Mouse (Mus musculus) midbrain, embryonic 10.5 days (tissue): Measurements from ENCODE around the gene Kansl1. TPM values are rescaled to one million over a fixed set of nuclear protein-coding genes. Genes with fewer than 3 reads are reported as not detected.
"Not testable (repeated sequence)": the region's sequence is repeated elsewhere in the genome, so short reads cannot be mapped to it uniquely, and the experiment has no call there.

Experiments used
- DNase-seq: peaks from one replicate; pipeline ENCODE4 v3.0.0-alpha.2; 2017; ENCODE audit warnings: low spot score
- H3K27ac ChIP-seq: fragments of 300-500 bp; sonication (generic); replicated peaks from 2 replicates; pipeline ENCODE4 v1.5.1; 2016; ENCODE audit warnings: mild to moderate bottlenecking
- H3K27me3 ChIP-seq: fragments of 300-500 bp; sonication (generic); 2 replicates; pipeline ENCODE4 v1.6.1; 2016; ENCODE audit warnings: low read depth, mild to moderate bottlenecking; ENCODE audit not compliant: poor library complexity, severe bottlenecking
- H3K36me3 ChIP-seq: fragments of 300-500 bp; sonication (generic); 2 replicates; pipeline ENCODE4 v1.6.1; 2016; ENCODE audit warnings: mild to moderate bottlenecking, moderate library complexity
- H3K4me1 ChIP-seq: fragments of 300-500 bp; sonication (generic); 2 replicates; pipeline ENCODE4 v1.6.1; 2016
- H3K4me3 ChIP-seq: fragments of 300-500 bp; sonication (generic); 2 replicates; pipeline ENCODE4 v1.5.1; 2016; ENCODE audit warnings: mild to moderate bottlenecking, moderate library complexity
- H3K9me3 ChIP-seq: fragments of 300-500 bp; sonication (generic); replicated peaks from 2 replicates; pipeline ENCODE4 v1.6.1; 2016; ENCODE audit warnings: mild to moderate bottlenecking
- WGBS: fragments of 180-500 bp; shearing (Covaris S2); methylation state at CpG from one replicate; pipeline ENCODE4 v1.1.7; 2016; 5-methylcytosine and 5-hydroxymethylcytosine counted together
- polyA plus RNA-seq: library from polyadenylated mRNA; unstranded; fragments of >200 nt; fragmentation: Nextera tagmentation; extraction: Ambion mirVana; gene quantifications from 2 replicates; pipeline ENCODE4 v1.2.1, GENCODE M21; 2016

Gene Kansl1
- polyA plus RNA-seq, 1 experiment from 2014 or later, result 24.5 TPM

DNA sequence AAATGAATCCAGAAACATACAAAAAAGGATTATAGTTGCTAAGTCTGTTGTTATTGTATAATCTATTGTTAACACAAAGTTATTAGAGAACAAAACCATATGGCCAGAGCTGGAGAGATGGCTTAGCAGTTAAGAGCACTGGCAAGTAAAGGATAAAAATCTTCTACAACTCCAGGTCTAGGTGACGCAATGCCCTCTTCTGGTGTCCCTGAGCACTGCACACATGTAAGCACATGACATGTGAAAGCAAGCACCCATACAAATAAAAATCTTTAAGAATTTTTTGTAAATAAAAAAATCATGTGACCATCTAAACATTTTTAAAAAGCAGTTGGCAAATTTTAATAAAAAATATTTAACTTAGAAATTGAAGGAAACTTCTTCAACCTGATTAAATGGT is 17.4 kb downstream of the Kansl1 start:
- Histone ChIP-seq H3K4me1 (no peaks in the 10 kb centered on the region), H3K4me3 (no peak overlapping the region), H3K27me3 (no peaks in the 10 kb centered on the region), H3K36me3 (peaks cover 29% of the 10 kb centered on the region), H3K27ac (no peak overlapping the region), H3K9me3 (0 out of 2 replicates have a peak, but pooled peaks cover 6% of the 10 kb centered on the region)
- DNase-seq, result no peak
- 94% methylated on average over 1 of the region's 1 CpGs for WGBS

DNA sequence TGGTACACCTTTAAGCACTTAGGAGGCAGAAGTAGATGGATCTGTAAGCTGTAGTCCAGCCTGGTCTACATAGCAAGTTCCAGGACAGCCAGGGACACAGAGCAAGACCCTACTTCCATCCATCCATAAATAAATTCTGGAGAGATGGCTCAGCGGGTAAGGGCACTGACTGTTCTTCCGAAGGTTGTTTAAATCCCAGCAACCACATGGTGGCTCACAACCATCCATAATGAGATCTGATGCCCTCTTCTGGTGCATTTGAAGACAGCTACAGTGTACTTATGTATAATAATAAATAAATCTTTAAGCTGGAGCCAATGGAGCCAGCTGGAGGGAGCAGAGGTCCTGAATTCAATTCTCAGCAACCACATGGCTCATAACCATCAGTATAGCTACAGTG is 20.2 kb downstream of the Kansl1 start:
- not testable (repeated sequence) for H3K4me3 ChIP-seq, H3K27ac ChIP-seq, H3K4me1 ChIP-seq, DNase-seq, H3K27me3 ChIP-seq, H3K9me3 ChIP-seq
- H3K36me3 ChIP-seq, result peaks cover 30% of the 10 kb centered on the region
- 77% methylated on average over 2 of the region's 2 CpGs for WGBS

GRCm38 (mm10) chr11:104445538-104445937 is 23.1 kb downstream of the Kansl1 start:
- Histone ChIP-seq H3K27me3 (no peaks in the 10 kb centered on the region), H3K36me3 (peaks cover 22% of the 10 kb centered on the region), H3K9me3 (0 out of 2 replicates have a peak, but pooled peaks cover 6% of the 10 kb centered on the region), H3K4me1 (peaks cover 8% of the 10 kb centered on the region), H3K4me3 (no peak overlapping the region), H3K27ac (no peak overlapping the region)
- WGBS, result 94% methylated on average over 2 of the region's 2 CpGs
- no peak for DNase-seq

GRCm38 (mm10) chr11:104445044-104445443 is 23.6 kb downstream of the Kansl1 start:
- H3K27me3 ChIP-seq, result no peaks in the 10 kb centered on the region
- peaks cover 8% of the 10 kb centered on the region for H3K4me1 ChIP-seq
- 93% methylated on average over 1 of the region's 1 CpGs for WGBS

GRCm38 (mm10) chr11:104443359-104443758 is 25.3 kb downstream of the Kansl1 start:
- Histone ChIP-seq H3K36me3 (peaks cover 8% of the 10 kb centered on the region; the same call in 1 of the 2 replicates), H3K4me3 (peak overlapping the region; percentile 83), H3K4me1 (peaks cover 23% of the 10 kb centered on the region), H3K27ac (no peak overlapping the region), H3K27me3 (no peaks in the 10 kb centered on the region), H3K9me3 (no peaks in the 10 kb centered on the region)
- no peak for DNase-seq
- 53% methylated on average over 2 of the region's 2 CpGs for WGBS

More at GRCm38 (mm10) chr11:104445044-104445443, 23.6 kb downstream of the Kansl1 start:
- H3K4me3 ChIP-seq, result no peak overlapping the region
- H3K36me3 ChIP-seq, result peaks cover 19% of the 10 kb centered on the region
- H3K9me3 ChIP-seq, result 0 out of 2 replicates have a peak, but pooled peaks cover 6% of the 10 kb centered on the region
- no peak for DNase-seq
- H3K27ac ChIP-seq, result no peak overlapping the region

- Histone ChIP-seq H3K27ac (peak overlapping the region; percentile 100), H3K4me1 (peaks cover 24% of the 10 kb centered on the region), H3K27me3 (no peaks in the 10 kb centered on the region), H3K4me3 (peak overlapping the region; percentile 83), H3K9me3 (no peaks in the 10 kb centered on the region), H3K36me3 (peaks cover 8% of the 10 kb centered on the region; the same call in 1 of the 2 replicates)
- WGBS, result under 1% methylated on average over 81 of the region's 82 CpGs
- peak; percentile 96 for DNase-seq
These were observed 26.1 kb downstream of the Kansl1 start for GRCm38 (mm10) chr11:104442333-104443136.

GRCm38 (mm10) chr11:104441475-104442332 is 27.0 kb downstream of the Kansl1 start:
- H3K4me1 ChIP-seq, result peaks cover 27% of the 10 kb centered on the region
- WGBS, result under 1% methylated on average over 76 of the region's 92 CpGs
- no peaks in the 10 kb centered on the region for H3K9me3 ChIP-seq
- DNase-seq, result peak; percentile 85
- peak overlapping the region; percentile 83 for H3K4me3 ChIP-seq
- H3K27me3 ChIP-seq, result no peaks in the 10 kb centered on the region
- peak overlapping the region; percentile 100 for H3K27ac ChIP-seq
- H3K36me3 ChIP-seq, result peaks cover 8% of the 10 kb centered on the region; the same call in 1 of the 2 replicates

DNA sequence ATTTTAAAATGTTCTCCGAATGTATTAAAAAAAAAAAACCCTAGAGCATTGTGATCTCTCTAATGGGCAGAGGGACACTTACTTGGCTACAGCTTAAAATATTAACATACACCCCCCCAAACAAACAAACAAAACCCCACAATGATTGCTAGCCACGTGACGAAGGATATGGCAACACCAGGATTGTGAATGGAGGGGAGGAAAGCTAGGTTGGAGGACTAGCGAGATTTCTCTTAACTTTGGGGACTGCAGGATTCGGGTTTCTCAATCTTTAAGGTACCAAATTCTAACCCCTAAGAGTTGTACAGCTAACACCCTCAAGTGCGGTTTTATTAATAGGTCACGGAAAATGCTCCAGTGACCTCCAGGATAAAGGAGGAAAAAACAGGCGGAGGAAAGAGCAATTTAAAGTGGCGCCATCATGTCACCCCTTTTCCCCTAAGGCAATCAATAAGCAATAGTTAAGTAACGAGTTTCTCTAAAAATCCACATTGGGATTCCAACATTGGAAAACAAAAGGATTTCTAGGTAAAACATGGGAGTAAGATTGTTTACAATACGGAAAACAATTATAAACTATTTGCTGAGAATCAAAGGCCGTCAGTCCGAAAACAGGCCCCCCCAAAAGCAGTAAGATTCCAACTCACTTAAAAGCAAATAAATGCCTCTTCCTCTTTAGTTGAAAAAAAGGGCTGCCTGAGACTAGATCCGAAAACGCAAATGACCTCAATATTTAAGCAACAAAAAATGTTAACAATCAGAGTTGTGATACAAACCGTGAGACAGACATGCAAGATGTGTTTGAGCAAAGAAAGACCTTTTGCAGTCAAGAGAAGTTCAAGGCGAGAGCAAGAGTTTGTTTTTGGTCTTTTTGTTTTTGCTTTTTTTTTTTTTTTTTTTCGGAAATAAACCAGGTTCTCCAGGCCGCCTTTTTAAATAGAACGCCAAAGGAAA is 27.9 kb downstream of the Kansl1 start:
- DNase-seq, result peak; percentile 28
- no peaks in the 10 kb centered on the region for H3K27me3 ChIP-seq
- no peaks in the 10 kb centered on the region for H3K9me3 ChIP-seq
- peaks cover 31% of the 10 kb centered on the region for H3K4me1 ChIP-seq
- under 1% methylated on average over 20 of the region's 20 CpGs for WGBS
- H3K27ac ChIP-seq, result peak overlapping the region; percentile 100
- H3K36me3 ChIP-seq, result peaks cover 3% of the 10 kb centered on the region; the same call in 1 of the 2 replicates
- peak overlapping the region; percentile 83 for H3K4me3 ChIP-seq

DNA sequence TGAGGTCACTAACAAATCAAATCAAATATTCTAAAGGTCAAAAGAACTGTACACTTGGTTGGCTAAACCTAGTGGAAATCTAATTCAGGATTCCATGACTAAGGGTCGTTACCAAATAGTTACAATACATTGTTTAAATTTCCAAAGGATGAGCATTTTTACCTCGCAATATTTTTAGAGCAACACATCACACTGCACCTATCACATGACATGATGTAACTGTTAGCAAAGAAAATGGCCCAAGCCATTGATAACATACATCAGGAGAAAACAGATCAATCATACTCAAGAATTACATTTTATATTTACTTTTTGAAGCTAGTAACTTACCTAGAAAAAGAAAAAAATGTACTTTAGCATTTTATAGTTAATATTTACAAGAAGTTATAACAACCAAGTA is 29.0 kb downstream of the Kansl1 start:
- WGBS, result 76% methylated on average over 2 of the region's 2 CpGs
- Histone ChIP-seq H3K9me3 (no peaks in the 10 kb centered on the region), H3K4me3 (peak overlapping the region; percentile 83)

GRCm38 (mm10) chr11:104438450-104438849 is 30.2 kb downstream of the Kansl1 start:
- no peaks in the 10 kb centered on the region for H3K27me3 ChIP-seq
- 0 out of 2 replicates have a peak overlapping the region, but pooled peaks have one; percentile 83 for H3K4me3 ChIP-seq
- H3K27ac ChIP-seq, result no peak overlapping the region
- no peak for DNase-seq
- no peaks in the 10 kb centered on the region for H3K36me3 ChIP-seq
- peaks cover 27% of the 10 kb centered on the region for H3K4me1 ChIP-seq
- H3K9me3 ChIP-seq, result no peaks in the 10 kb centered on the region

More for the DNA sequence above, 29.0 kb downstream of the Kansl1 start:
- no peaks in the 10 kb centered on the region for H3K36me3 ChIP-seq
- no peaks in the 10 kb centered on the region for H3K27me3 ChIP-seq
- H3K27ac ChIP-seq, result no peak overlapping the region
- no peak for DNase-seq
- peaks cover 31% of the 10 kb centered on the region for H3K4me1 ChIP-seq

GRCm38 (mm10) chr11:104436394-104436954 is 32.2 kb downstream of the Kansl1 start:
- DNase-seq, result no peak
- H3K27me3 ChIP-seq, result no peaks in the 10 kb centered on the region
- H3K4me1 ChIP-seq, result peaks cover 23% of the 10 kb centered on the region
- H3K9me3 ChIP-seq, result no peaks in the 10 kb centered on the region
- H3K36me3 ChIP-seq, result no peaks in the 10 kb centered on the region
- WGBS, result 88% methylated on average over 2 of the region's 2 CpGs
- H3K27ac ChIP-seq, result no peak overlapping the region
- no peak overlapping the region for H3K4me3 ChIP-seq
